Mouse (Mus musculus) left cerebral cortex, adult 18-20 months (tissue): ENCODE results near the gene Atp5f1. TPM values are rescaled to one million over a fixed set of nuclear protein-coding genes. Genes with fewer than 3 reads are reported as not detected.

ENCODE experiments used
- DNase-seq, 2 experiments: peaks; one replicate each; pipeline ENCODE4 v3.0.0; 2021 to 2022; ENCODE audit warnings: low spot score in 2 of 2, mixed read lengths in 1 of 2
- total RNA-seq, 2 experiments: library from RNA; stranded (reverse); gene quantifications; 2 replicates each; pipeline ENCODE4 v1.2.3; 2021

Gene Atp5f1
- total RNA-seq, 2 experiments from 2014 or later, result 247 to 264 TPM

DNA sequence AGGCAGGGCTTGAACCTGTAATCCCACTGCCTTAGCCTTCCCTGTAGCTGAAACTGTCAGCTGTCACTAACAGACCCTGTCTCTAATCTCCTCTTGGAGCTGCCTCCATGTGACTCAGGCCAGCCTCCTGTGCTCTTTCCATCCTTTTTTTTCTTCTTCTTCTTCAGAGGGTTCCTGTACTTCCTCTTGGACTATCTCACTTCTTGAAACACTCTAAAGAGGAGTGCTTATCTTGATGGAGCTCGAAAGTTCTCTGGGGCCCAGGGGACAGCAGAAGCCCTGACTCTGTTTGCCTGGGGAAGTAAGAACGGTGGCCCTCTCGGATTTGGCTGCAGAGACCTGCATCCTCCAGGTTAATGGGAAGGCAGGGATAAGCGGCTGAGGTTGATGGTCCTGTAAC lies 55.7 kb downstream of the Atp5f1 start:
- DNase-seq, result no peak

DNA sequence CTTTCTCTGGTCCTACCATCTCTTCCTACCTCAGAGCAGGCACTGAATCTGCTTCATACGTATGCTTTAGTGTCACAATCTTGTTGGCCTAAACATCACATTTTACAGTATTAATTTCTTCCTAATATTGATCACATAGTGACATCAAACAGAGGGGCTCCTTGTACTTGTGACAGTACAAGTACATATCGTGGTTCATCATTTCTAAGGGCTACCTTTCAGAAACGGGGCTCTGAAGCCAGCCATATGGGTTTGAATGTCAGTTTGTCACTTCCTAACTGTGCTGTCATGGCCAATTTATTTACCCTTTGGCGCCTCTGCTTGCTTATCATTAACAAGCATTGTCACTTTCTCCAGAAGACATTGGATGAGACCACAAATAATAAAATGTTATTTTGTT lies 58.4 kb downstream of the Atp5f1 start:
- DNase-seq, result no peak

DNA sequence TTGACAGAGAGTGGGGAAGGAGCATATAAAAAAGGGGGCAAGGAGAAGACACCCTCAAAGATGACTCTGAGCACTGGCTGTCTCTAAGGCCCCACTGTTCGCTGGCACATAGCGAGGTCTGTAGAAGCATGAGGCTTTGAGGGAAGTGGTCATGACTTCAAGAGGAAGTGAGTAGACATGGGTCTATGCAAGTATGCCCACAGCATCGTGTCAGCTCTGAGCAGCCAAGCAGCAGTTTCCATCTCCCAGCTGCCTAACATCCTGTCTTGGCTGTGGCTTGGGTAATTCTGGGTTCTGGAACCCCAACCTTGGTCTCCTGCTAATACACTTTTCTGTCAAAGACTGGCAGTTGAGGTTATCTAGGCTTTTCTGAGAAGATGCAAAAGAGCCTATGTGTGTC lies 59.2 kb downstream of the Atp5f1 start:
- no peak for DNase-seq

DNA sequence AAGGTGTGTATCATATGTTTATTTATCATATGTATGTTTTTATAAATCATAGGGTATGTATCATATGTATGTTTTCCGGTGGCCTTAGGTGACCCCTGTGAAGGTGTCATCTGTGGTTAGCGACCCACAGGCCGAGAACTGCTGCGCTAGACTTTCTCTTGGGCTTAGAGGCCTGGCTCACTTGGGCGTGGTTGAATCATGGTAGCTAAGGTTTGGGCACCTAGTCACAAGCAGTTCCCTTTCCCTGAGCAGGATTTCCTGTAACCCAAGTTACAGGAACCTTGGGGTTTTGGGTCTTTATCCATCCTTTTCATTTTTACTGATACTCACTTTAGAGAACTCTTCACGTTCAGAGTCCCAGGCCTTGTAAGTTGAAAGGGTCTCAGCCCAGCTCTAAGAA lies 59.6 kb downstream of the Atp5f1 start:
- no peak for DNase-seq

DNA sequence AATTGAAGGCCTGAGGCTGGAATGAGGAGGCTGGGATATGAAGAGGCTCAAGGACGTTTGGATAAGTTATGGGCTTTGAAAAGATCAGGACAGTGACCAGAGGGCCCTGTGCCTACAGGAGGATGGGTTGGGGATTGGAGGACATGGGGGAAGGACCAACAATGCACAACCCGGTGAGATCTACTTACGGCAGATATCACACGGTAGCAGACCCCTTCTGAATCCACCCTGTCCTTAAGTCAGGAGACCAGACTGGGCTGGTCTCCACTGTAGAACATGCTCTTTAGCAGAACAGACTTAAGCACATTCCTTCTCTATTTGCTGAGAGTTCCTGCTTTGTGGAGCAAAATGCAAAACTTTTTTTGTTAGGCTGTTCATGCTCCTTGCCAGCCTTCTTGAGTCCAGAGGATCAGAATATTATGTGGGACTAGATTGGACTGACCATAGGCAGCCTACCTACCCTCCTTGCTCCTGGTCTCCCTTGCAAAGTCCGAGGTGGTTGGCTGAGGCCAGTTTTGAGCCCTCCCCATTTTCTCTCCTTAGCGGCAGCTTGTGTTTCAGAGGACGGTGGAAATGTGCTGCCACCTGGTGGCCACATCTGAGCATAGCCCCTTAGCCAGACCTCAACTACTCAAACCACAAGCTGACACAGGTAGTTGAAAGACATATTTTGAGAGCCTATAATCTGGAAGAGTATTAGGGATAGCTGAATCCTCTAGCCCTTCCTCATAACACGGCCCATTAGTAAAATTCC lies 60.3 kb downstream of the Atp5f1 start:
- peak; percentile 81 to 84 for DNase-seq

DNA sequence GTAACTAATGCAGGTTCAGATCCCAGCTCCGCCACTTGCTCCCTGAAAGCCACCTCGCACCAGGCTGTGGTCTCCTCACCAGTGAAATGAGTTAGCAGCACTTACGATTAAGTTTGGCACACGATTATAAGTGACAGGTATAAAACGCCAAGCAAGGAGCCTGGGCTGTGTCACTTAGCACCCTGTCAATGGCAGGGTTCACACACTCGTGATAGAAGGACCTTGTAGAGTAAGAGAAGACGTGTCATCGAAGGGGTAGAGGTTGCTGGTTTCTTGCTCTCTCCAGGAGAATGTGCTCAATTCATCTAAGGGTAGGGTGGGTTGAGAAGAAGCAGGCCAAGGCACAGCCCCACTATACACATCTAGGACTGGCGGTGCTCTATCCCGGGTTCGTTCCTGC lies 61.0 kb downstream of the Atp5f1 start:
- no peak for DNase-seq

DNA sequence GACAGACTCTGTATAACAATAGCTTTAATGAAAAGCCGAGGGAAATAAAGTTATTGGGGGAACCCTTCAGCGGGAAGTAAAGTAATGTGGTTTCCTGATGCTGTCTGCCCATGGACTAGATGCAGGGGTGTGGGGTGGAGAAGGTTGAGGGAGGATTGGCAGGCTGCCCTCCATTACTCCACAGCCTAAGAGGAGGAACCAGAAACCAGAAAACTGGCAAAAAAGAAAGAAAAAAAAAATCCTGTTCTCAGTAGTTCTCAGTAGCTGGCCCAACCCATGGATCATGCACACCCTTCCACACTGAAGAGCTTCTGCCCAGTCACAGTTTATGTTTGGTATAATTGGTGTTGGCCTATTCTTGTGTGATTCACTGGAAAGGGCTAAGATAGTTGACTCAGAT lies 61.6 kb downstream of the Atp5f1 start:
- DNase-seq, result no peak

DNA sequence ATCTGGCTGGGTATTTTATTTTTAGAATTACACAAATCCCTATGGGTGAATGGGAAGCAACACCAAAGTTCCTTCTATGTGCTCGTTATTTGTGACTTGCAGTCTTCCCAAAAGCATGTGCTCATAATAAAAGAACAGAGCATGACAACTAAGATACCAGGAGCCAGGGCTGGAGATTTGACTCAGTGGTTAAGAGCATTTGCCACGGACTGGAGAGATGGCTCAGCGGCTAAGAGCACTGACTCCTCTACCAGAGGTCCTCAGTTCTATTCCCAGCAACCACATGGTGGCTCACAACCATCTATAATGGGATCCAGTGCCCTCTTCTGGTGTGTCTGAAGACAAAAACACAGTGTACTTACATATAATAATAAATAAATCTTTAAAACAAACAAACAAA lies 63.1 kb downstream of the Atp5f1 start:
- no peak for DNase-seq

DNA sequence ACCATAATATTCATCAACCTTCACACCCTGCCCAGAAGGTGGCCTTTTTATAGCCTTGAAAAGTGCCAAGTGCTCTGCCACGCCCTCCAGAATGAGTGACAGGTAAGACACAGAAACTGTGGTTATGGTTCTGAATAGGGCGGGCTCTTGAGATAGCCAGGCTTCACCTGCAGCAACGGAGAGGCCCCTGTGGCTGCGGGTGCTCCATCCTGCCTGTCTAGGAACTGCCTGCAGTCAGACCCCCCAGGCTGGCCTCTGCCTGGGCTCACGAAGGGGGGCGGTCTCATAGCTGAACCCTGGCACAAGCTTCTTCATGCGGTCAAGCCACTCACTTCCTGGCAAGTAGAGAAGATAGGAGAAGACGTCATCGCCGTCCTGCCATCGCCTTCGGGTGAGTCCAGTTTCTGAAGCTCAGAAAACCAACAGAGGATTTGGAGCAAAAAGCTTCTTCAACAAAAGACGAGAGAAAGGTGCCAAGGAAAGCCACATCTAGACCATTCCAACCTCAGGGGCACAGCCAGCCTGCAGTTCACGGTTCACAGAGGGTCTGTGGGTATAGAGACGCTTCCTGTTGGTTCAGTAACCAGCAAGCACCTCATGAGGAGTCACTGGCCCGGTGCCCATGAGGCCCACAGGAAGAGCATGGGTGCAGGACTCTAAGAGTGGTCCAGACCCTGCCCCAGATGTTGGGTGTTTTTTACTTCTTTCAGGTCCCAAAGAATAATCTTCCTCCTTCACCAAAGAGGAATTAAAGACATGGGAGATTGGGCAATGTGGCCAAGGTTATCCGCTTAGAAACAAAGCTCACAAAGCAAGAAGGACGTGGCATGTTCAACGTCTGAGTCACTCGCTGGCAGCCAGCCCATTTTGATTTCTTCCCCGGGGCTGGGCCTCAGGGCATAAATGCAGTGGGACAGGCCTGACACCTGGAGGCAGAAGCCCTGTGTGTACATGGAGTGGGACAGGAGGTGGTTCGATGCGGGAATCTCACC lies 65.0 kb downstream of the Atp5f1 start:
- DNase-seq, result peak; percentile 36 to 57

DNA sequence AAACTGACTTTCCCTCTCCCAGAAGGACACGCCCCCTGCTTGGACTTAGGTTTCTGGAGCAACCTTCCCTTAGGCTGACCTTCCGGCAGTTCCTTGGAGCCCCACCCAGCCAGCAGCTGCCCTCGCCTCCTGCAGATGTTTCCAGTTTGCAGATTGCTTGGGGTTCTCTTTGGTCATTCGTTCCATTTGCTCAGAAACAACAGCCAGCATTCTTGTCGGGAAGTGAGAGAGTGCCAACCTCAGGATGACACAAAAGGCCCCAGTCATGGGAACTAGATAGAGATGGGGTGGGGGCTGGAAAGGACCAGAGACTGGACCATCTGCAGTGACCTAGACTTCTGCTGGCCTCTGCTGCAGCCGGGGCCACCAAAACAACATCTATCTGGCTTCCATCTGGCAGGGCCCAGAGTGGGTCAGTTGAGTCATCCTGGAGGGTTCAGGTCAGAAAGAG lies 65.9 kb downstream of the Atp5f1 start:
- DNase-seq, result no peak

Other genes with a start within 250 kb of the Atp5f1 start
- 10 to 100 TPM; 61.0 to 63.1 TPM for gene Rap1a, start 158.8 kb downstream of the Atp5f1 start, total RNA-seq
- gene Adora3, start 89.2 kb downstream of the Atp5f1 start, total RNA-seq, result 1 to 10 TPM in 1 of 2 experiments, under 1 TPM in 1; 0.98 to 1.1 TPM
- not detected for gene Tmigd3, start 89.2 kb downstream of the Atp5f1 start, total RNA-seq
- 1 to 10 TPM; 1.6 to 1.8 TPM for gene I830077J02Rik, start 27.4 kb downstream of the Atp5f1 start, total RNA-seq
- gene Wdr77, start 730 bp downstream of the Atp5f1 start, total RNA-seq, result 10 to 100 TPM; 43.4 to 53.4 TPM
- gene Ovgp1, start 13.6 kb upstream of the Atp5f1 start, total RNA-seq, result 1 to 10 TPM; 2.0 to 2.4 TPM
- not detected for gene Pifo, start 54.5 kb upstream of the Atp5f1 start, total RNA-seq
- not detected for gene Chil5, start 72.7 kb upstream of the Atp5f1 start, total RNA-seq
- gene Chia1, start 153.1 kb upstream of the Atp5f1 start, total RNA-seq, result 1 to 10 TPM in 1 of 2 experiments, under 1 TPM in 1; 0.49 to 1.8 TPM
- gene Chil3, start 207.5 kb upstream of the Atp5f1 start, total RNA-seq, result not detected